Mouse (Mus musculus): ENCODE data around the gene Chaf1a. TPM values are rescaled to one million over a fixed set of nuclear protein-coding genes. Genes with fewer than 3 reads are reported as not detected.
A peak's percentile ranks its signal among the peaks of the same experiment; 100 is the strongest.

Chaf1a gene
- polyA plus RNA-seq, 1 experiment from 2014 or later = 4.8 TPM

GRCm38 (mm10) chr17:56027801-56028441, 12.3 kb upstream of the Chaf1a start:
- H3K27ac ChIP-seq (ENCODE audit: low read depth, low read length) = no peak overlapping the region
- WGBS = 88% methylated on average over 5 of the region's 5 CpGs

GRCm38 (mm10) chr17:56030238-56030870, 9.9 kb upstream of the Chaf1a start:
- H3K9me3 ChIP-seq (ENCODE audit: control insufficient read depth) = no peaks in the 10 kb centered on the region
- no peak overlapping the region for H3K9ac ChIP-seq (ENCODE audit: low read depth, low read length)
- no peak overlapping the region for H3K4me2 ChIP-seq (replicated peaks; ENCODE audit: low read depth)
- no peak overlapping the region for H3K4me3 ChIP-seq (ENCODE audit: low read depth, low read length)
- peaks cover 5% of the 10 kb centered on the region for H3K4me1 ChIP-seq (replicated peaks; ENCODE audit: control insufficient read depth, insufficient read depth, low read length)
- H3K27me3 ChIP-seq (replicated peaks; ENCODE audit: control insufficient read depth, insufficient read depth, low read length) = no peaks in the 10 kb centered on the region
- peak overlapping the region; percentile 24; the same call in 1 of the 2 replicates for H3K27ac ChIP-seq (ENCODE audit: low read depth, low read length)
- no peak for TF ChIP-seq CTCF (IDR thresholded peaks at IDR 0.05; ENCODE audit: low read depth)
- ATAC-seq = no peak
- 93% methylated on average over 9 of the region's 9 CpGs for WGBS
- H3K36me3 ChIP-seq (ENCODE audit: control insufficient read depth, insufficient read depth) = peaks cover 15% of the 10 kb centered on the region; the same call in 1 of the 2 replicates

More at GRCm38 (mm10) chr17:56027801-56028441, 12.3 kb upstream of the Chaf1a start:
- Histone ChIP-seq H3K4me3 (ENCODE audit: low read depth, low read length) (no peak overlapping the region), H3K36me3 (ENCODE audit: control insufficient read depth, insufficient read depth) (peaks cover 10% of the 10 kb centered on the region; the same call in 1 of the 2 replicates), H3K9ac (ENCODE audit: low read depth, low read length) (no peak overlapping the region), H3K4me2 (replicated peaks; ENCODE audit: low read depth) (no peak overlapping the region), H3K27me3 (replicated peaks; ENCODE audit: control insufficient read depth, insufficient read depth, low read length) (no peaks in the 10 kb centered on the region), H3K9me3 (ENCODE audit: control insufficient read depth) (no peaks in the 10 kb centered on the region), H3K4me1 (replicated peaks; ENCODE audit: control insufficient read depth, insufficient read depth, low read length) (peaks cover 2% of the 10 kb centered on the region; the same call in 1 of the 2 replicates)
- no peak for TF ChIP-seq CTCF (IDR thresholded peaks at IDR 0.05; ENCODE audit: low read depth)
- ATAC-seq = no peak

GRCm38 (mm10) chr17:56030919-56031318, 9.3 kb upstream of the Chaf1a start:
- ATAC-seq = peak; percentile 13; the same call in 1 of the 2 replicates
- Histone ChIP-seq H3K4me2 (replicated peaks; ENCODE audit: low read depth) (no peak overlapping the region), H3K9me3 (ENCODE audit: control insufficient read depth) (no peaks in the 10 kb centered on the region), H3K4me1 (replicated peaks; ENCODE audit: control insufficient read depth, insufficient read depth, low read length) (peaks cover 5% of the 10 kb centered on the region), H3K27me3 (replicated peaks; ENCODE audit: control insufficient read depth, insufficient read depth, low read length) (no peaks in the 10 kb centered on the region), H3K27ac (ENCODE audit: low read depth, low read length) (peak overlapping the region; percentile 24; the same call in 1 of the 2 replicates), H3K9ac (ENCODE audit: low read depth, low read length) (no peak overlapping the region), H3K4me3 (ENCODE audit: low read depth, low read length) (no peak overlapping the region), H3K36me3 (ENCODE audit: control insufficient read depth, insufficient read depth) (peaks cover 15% of the 10 kb centered on the region; the same call in 1 of the 2 replicates)
- TF ChIP-seq CTCF (IDR thresholded peaks at IDR 0.05; ENCODE audit: low read depth) = peak; percentile 63
- WGBS = 56% methylated on average over 5 of the region's 5 CpGs

GRCm38 (mm10) chr17:56031431-56031830, 8.8 kb upstream of the Chaf1a start:
- Histone ChIP-seq H3K9ac (ENCODE audit: low read depth, low read length) (no peak overlapping the region), H3K4me3 (ENCODE audit: low read depth, low read length) (no peak overlapping the region), H3K27me3 (replicated peaks; ENCODE audit: control insufficient read depth, insufficient read depth, low read length) (no peaks in the 10 kb centered on the region), H3K9me3 (ENCODE audit: control insufficient read depth) (no peaks in the 10 kb centered on the region), H3K4me2 (replicated peaks; ENCODE audit: low read depth) (no peak overlapping the region), H3K36me3 (ENCODE audit: control insufficient read depth, insufficient read depth) (peaks cover 15% of the 10 kb centered on the region; the same call in 1 of the 2 replicates), H3K27ac (ENCODE audit: low read depth, low read length) (peak overlapping the region; percentile 87; the same call in 1 of the 2 replicates), H3K4me1 (replicated peaks; ENCODE audit: control insufficient read depth, insufficient read depth, low read length) (peaks cover 5% of the 10 kb centered on the region)
- WGBS = 74% methylated on average over 7 of the region's 7 CpGs
- no peak for ATAC-seq
- TF ChIP-seq CTCF (IDR thresholded peaks at IDR 0.05; ENCODE audit: low read depth) = no peak

GRCm38 (mm10) chr17:56032127-56032733, 8.0 kb upstream of the Chaf1a start:
- WGBS = 56% methylated on average over 6 of the region's 6 CpGs
- Histone ChIP-seq H3K27ac (ENCODE audit: low read depth, low read length) (peak overlapping the region; percentile 87), H3K9ac (ENCODE audit: low read depth, low read length) (no peak overlapping the region), H3K9me3 (ENCODE audit: control insufficient read depth) (no peaks in the 10 kb centered on the region), H3K4me3 (ENCODE audit: low read depth, low read length) (no peak overlapping the region), H3K27me3 (replicated peaks; ENCODE audit: control insufficient read depth, insufficient read depth, low read length) (no peaks in the 10 kb centered on the region), H3K36me3 (ENCODE audit: control insufficient read depth, insufficient read depth) (peaks cover 15% of the 10 kb centered on the region; the same call in 1 of the 2 replicates), H3K4me2 (replicated peaks; ENCODE audit: low read depth) (peak overlapping the region; percentile 35), H3K4me1 (replicated peaks; ENCODE audit: control insufficient read depth, insufficient read depth, low read length) (peaks cover 8% of the 10 kb centered on the region)
- peak; percentile 75 for ATAC-seq
- TF ChIP-seq CTCF (IDR thresholded peaks at IDR 0.05; ENCODE audit: low read depth) = no peak

- Histone ChIP-seq H3K4me2 (replicated peaks; ENCODE audit: low read depth) (peak overlapping the region; percentile 35; the same call in 1 of the 2 replicates), H3K9me3 (ENCODE audit: control insufficient read depth) (no peaks in the 10 kb centered on the region), H3K4me3 (ENCODE audit: low read depth, low read length) (no peak overlapping the region), H3K4me1 (replicated peaks; ENCODE audit: control insufficient read depth, insufficient read depth, low read length) (peaks cover 10% of the 10 kb centered on the region), H3K27me3 (replicated peaks; ENCODE audit: control insufficient read depth, insufficient read depth, low read length) (no peaks in the 10 kb centered on the region), H3K9ac (ENCODE audit: low read depth, low read length) (no peak overlapping the region), H3K36me3 (ENCODE audit: control insufficient read depth, insufficient read depth) (peaks cover 15% of the 10 kb centered on the region; the same call in 1 of the 2 replicates), H3K27ac (ENCODE audit: low read depth, low read length) (peak overlapping the region; percentile 87)
- ATAC-seq = no peak
- no peak for TF ChIP-seq CTCF (IDR thresholded peaks at IDR 0.05; ENCODE audit: low read depth)
- 62% methylated on average over 7 of the region's 7 CpGs for WGBS
Observed at GRCm38 (mm10) chr17:56032831-56033230, 7.4 kb upstream of the Chaf1a start.
